Mouse (Mus musculus) megakaryocyte-erythroid progenitor cell, adult 5-6 weeks (primary cell): Measurements from ENCODE around the gene Dolpp1. TPM values are rescaled to one million over a fixed set of nuclear protein-coding genes. Genes with fewer than 3 reads are reported as not detected.

Source experiments
- ATAC-seq: replicated peaks from 2 replicates; pipeline ENCODE4 v1.8.0; 2016; ENCODE audit warnings: mild to moderate bottlenecking, inconsistent platforms; ENCODE audit not compliant: severe bottlenecking, poor library complexity, low FRiP score, low TSS enrichment
- total RNA-seq, 2 experiments: library from RNA; stranded (forward) in 1 of 2; stranded (reverse) in 1 of 2; fragments of 200-1000, 215-1000 nt in 1 of 2; fragments of >200 nt in 1 of 2; fragmentation: Nextera tagmentation in 1 of 2; gene quantifications; 2 replicates each; pipeline ENCODE4 v1.2.3; 2014 to 2017

Dolpp1 gene
- total RNA-seq, 2 experiments from 2014 or later = 19.7 to 24.0 TPM

GRCm38 (mm10) chr2:30436156-30436545, 44.1 kb downstream of the Dolpp1 start:
- ATAC-seq = no peak

- no peak for ATAC-seq
Measured at GRCm38 (mm10) chr2:30436809-30437208, 44.8 kb downstream of the Dolpp1 start.

- ATAC-seq = no peak
Measured at GRCm38 (mm10) chr2:30437791-30438190, 45.7 kb downstream of the Dolpp1 start.

- ATAC-seq = no peak
Measured at GRCm38 (mm10) chr2:30439631-30440030, 47.6 kb downstream of the Dolpp1 start.

GRCm38 (mm10) chr2:30440211-30440700, 48.2 kb downstream of the Dolpp1 start:
- ATAC-seq = no peak

GRCm38 (mm10) chr2:30440701-30441517, 48.9 kb downstream of the Dolpp1 start:
- peak; percentile 58 for ATAC-seq

GRCm38 (mm10) chr2:30441518-30442497, 49.8 kb downstream of the Dolpp1 start:
- ATAC-seq = no peak

GRCm38 (mm10) chr2:30442498-30442890, 50.4 kb downstream of the Dolpp1 start:
- no peak for ATAC-seq

- ATAC-seq = no peak
Measured at GRCm38 (mm10) chr2:30443281-30443680, 51.2 kb downstream of the Dolpp1 start.

GRCm38 (mm10) chr2:30444006-30444405, 52.0 kb downstream of the Dolpp1 start:
- ATAC-seq = no peak

- ATAC-seq = no peak
Measured at GRCm38 (mm10) chr2:30444450-30444849, 52.4 kb downstream of the Dolpp1 start.

- ATAC-seq = no peak
Measured at GRCm38 (mm10) chr2:30445312-30445711, 53.3 kb downstream of the Dolpp1 start.

GRCm38 (mm10) chr2:30446891-30447826, 55.1 kb downstream of the Dolpp1 start:
- ATAC-seq = no peak

GRCm38 (mm10) chr2:30448371-30448770, 56.3 kb downstream of the Dolpp1 start:
- ATAC-seq = no peak

Other genes with a start within 250 kb of the Dolpp1 start
- 20.8 and 22.3 TPM in 2 replicates for gene Endog, start 220.8 kb upstream of the Dolpp1 start, total RNA-seq (2014; fragmentation: Nextera tagmentation)
- gene Endog, start 220.8 kb upstream of the Dolpp1 start, total RNA-seq (2017) = 1.3 and 6.3 TPM in 2 replicates
- gene Spout1, start 213.8 kb upstream of the Dolpp1 start, total RNA-seq (2014; fragmentation: Nextera tagmentation) = 43.4 and 53.4 TPM in 2 replicates
- 34.2 and 39.7 TPM in 2 replicates for gene Spout1, start 213.8 kb upstream of the Dolpp1 start, total RNA-seq (2017)
- 16.1 and 17.2 TPM in 2 replicates for gene Kyat1, start 186.4 kb upstream of the Dolpp1 start, total RNA-seq (2014; fragmentation: Nextera tagmentation)
- 15.9 and 19.4 TPM in 2 replicates for gene Kyat1, start 186.4 kb upstream of the Dolpp1 start, total RNA-seq (2017)
- gene Lrrc8a, start 154.5 kb upstream of the Dolpp1 start, total RNA-seq (2014; fragmentation: Nextera tagmentation) = 14.4 and 14.9 TPM in 2 replicates
- gene Lrrc8a, start 154.5 kb upstream of the Dolpp1 start, total RNA-seq (2017) = 8.3 and 10.7 TPM in 2 replicates
- gene Gm28035, start 151.7 kb upstream of the Dolpp1 start, total RNA-seq (2014; fragmentation: Nextera tagmentation) = 2.2 TPM in 1 of 2 replicates, not detected in the other
- gene Gm28035, start 151.7 kb upstream of the Dolpp1 start, total RNA-seq (2017) = 0.09 TPM in 1 of 2 replicates, not detected in the other
- not detected in 2 replicates for gene Phyhd1, start 126.1 kb upstream of the Dolpp1 start, total RNA-seq (2014; fragmentation: Nextera tagmentation)
- gene Phyhd1, start 126.1 kb upstream of the Dolpp1 start, total RNA-seq (2017) = not detected in 2 replicates
- 1.8 and 15.1 TPM in 2 replicates for gene Gm28038, start 111.2 kb upstream of the Dolpp1 start, total RNA-seq (2014; fragmentation: Nextera tagmentation)
- not detected in 2 replicates for gene Gm28038, start 111.2 kb upstream of the Dolpp1 start, total RNA-seq (2017)
- 8.7 and 10.5 TPM in 2 replicates for gene Dolk, start 105.9 kb upstream of the Dolpp1 start, total RNA-seq (2014; fragmentation: Nextera tagmentation)
- 11.1 and 11.2 TPM in 2 replicates for gene Dolk, start 105.9 kb upstream of the Dolpp1 start, total RNA-seq (2017)
- 59.3 and 66.6 TPM in 2 replicates for gene Nup188, start 105.9 kb upstream of the Dolpp1 start, total RNA-seq (2014; fragmentation: Nextera tagmentation)
- gene Nup188, start 105.9 kb upstream of the Dolpp1 start, total RNA-seq (2017) = 25.8 and 29.8 TPM in 2 replicates
- 47.0 and 48.4 TPM in 2 replicates for gene Sh3glb2, start 32.9 kb upstream of the Dolpp1 start, total RNA-seq (2014; fragmentation: Nextera tagmentation)
- gene Sh3glb2, start 32.9 kb upstream of the Dolpp1 start, total RNA-seq (2017) = 25.7 and 28.5 TPM in 2 replicates
- gene Miga2, start 28.0 kb upstream of the Dolpp1 start, total RNA-seq (2014; fragmentation: Nextera tagmentation) = 17.8 and 35.0 TPM in 2 replicates
- 8.0 and 11.4 TPM in 2 replicates for gene Miga2, start 28.0 kb upstream of the Dolpp1 start, total RNA-seq (2017)
- 24.3 and 29.2 TPM in 2 replicates for gene Crat, start 23.6 kb downstream of the Dolpp1 start, total RNA-seq (2014; fragmentation: Nextera tagmentation)
- gene Crat, start 23.6 kb downstream of the Dolpp1 start, total RNA-seq (2017) = 11.2 and 16.0 TPM in 2 replicates
- 228 and 237 TPM in 2 replicates for gene Ptpa, start 23.8 kb downstream of the Dolpp1 start, total RNA-seq (2014; fragmentation: Nextera tagmentation)
- gene Ptpa, start 23.8 kb downstream of the Dolpp1 start, total RNA-seq (2017) = 74.1 and 93.5 TPM in 2 replicates
- not detected in 2 replicates for gene Ier5l, start 82.0 kb downstream of the Dolpp1 start, total RNA-seq (2014; fragmentation: Nextera tagmentation)
- 0.56 TPM in 1 of 2 replicates, not detected in the other for gene Ier5l, start 82.0 kb downstream of the Dolpp1 start, total RNA-seq (2017)
- gene Cstad, start 202.8 kb downstream of the Dolpp1 start, total RNA-seq (2014; fragmentation: Nextera tagmentation) = 2.7 TPM in 1 of 2 replicates, not detected in the other
- 1.0 TPM in 1 of 2 replicates, not detected in the other for gene Cstad, start 202.8 kb downstream of the Dolpp1 start, total RNA-seq (2017)